26 mouse cellular contexts compared by ENCODE assay signal in the genomic region with DNA sequence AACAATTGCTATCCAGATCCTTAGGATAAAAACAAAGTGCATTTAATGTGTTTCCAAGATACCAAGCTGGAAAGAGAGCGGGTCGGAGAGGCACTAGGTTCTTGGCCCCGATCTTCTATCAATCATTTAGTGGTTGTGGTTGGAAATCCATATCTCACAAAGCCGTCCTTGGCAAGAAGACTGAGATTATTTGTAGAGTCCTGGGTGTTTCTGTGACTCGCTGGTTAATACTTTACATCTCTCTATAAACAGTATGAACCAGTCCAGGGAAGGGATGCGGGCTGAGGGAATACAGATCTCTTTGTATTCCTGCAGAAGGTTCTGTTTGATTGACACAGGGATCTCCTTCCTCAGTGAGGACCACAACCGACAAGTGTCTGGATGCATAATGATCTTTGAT.
DNase-seq lines count a peak whose midpoint lies in the region; ATAC-seq and TF ChIP-seq lines count a peak whose summit lies in the region.
"Had no signal": no experiment of that assay in that cellular context is flagged by ENCODE, and none has a peak within 500 bp of the region (broad histone marks: within the 10 kb centered on the region; RNA-seq: fewer than 3 reads in every experiment).

No protein-coding gene starts in this region.

- no peaks in the 10 kb centered on the region for H3K27me3 ChIP-seq in kidney, adult 2 months (replicated peaks; ENCODE audit: control insufficient read depth, insufficient read depth, low read length)
- no peaks in the 10 kb centered on the region for H3K27me3 ChIP-seq in liver, postnatal 0 days (ENCODE audit: insufficient read depth, low read length)
- H3K27me3 ChIP-seq: embryonic facial prominence, embryonic 15.5 days; heart, embryonic 13.5 days had no signal

- H3K9me3 ChIP-seq in liver, postnatal 0 days (ENCODE audit: low read length) = no peaks in the 10 kb centered on the region
- H3K9me3 ChIP-seq: embryonic facial prominence, embryonic 15.5 days; heart, embryonic 10.5 days; heart, embryonic 13.5 days had no signal

- H3K36me3 ChIP-seq in kidney, adult 2 months (ENCODE audit: control insufficient read depth, insufficient read depth, low read length) = no peaks in the 10 kb centered on the region
- no peaks in the 10 kb centered on the region for H3K36me3 ChIP-seq in liver, postnatal 0 days (replicated peaks; ENCODE audit: insufficient read depth, low read length)
- H3K36me3 ChIP-seq: embryonic facial prominence, embryonic 15.5 days; heart, embryonic 10.5 days; heart, embryonic 13.5 days had no signal

- 80% methylated on average over 7 of the region's 7 CpGs for WGBS in kidney, adult 2 months
- 54% methylated on average over 7 of the region's 7 CpGs for WGBS in liver, postnatal 0 days (ENCODE audit: insufficient replicate concordance)

- no peaks in the 10 kb centered on the region for H3K4me1 ChIP-seq in kidney, adult 2 months (ENCODE audit: control insufficient read depth, insufficient read depth, low read length)
- H3K4me1 ChIP-seq in liver, postnatal 0 days (ENCODE audit: insufficient read depth) = no peaks in the 10 kb centered on the region
- H3K4me1 ChIP-seq: embryonic facial prominence, embryonic 15.5 days; heart, embryonic 10.5 days; heart, embryonic 13.5 days had no signal

- TF ChIP-seq POLR2A in kidney, adult 2 months (IDR thresholded peaks at IDR 0.05; ENCODE audit: low read depth, low read length) = no peak

- ATAC-seq in liver, postnatal 0 days = peak; percentile 57
- ATAC-seq: forebrain, embryonic 14.5 days; forebrain, postnatal 0 days; hindbrain, postnatal 0 days; inflammation-experienced regulatory T-cells, adult 6 months had no signal

- no peak for TF ChIP-seq CTCF in kidney, adult 2 months (conservative IDR thresholded peaks at IDR 0.05; ENCODE audit: insufficient read depth, insufficient read length, low read depth, low read length)
- TF ChIP-seq CTCF in liver, postnatal 0 days (IDR thresholded peaks at IDR 0.05; ENCODE audit: low read depth) = no peak

- no peak for TF ChIP-seq EP300 in liver, postnatal 0 days (IDR thresholded peaks at IDR 0.05; ENCODE audit: low read depth)

- peak overlapping the region; percentile 29; the same call in 1 of the 2 replicates for H3K4me2 ChIP-seq in liver, postnatal 0 days (ENCODE audit: low read depth, low read length)
- H3K4me2 ChIP-seq: embryonic facial prominence, embryonic 15.5 days; heart, embryonic 13.5 days; hindbrain, embryonic 14.5 days had no signal

- no peak overlapping the region for H3K9ac ChIP-seq in liver, postnatal 0 days (replicated peaks)
- H3K9ac ChIP-seq: embryonic facial prominence, embryonic 15.5 days; forebrain, postnatal 0 days; heart, embryonic 13.5 days; hindbrain, embryonic 14.5 days had no signal

- H3K27ac ChIP-seq in kidney, adult 2 months (ENCODE audit: insufficient read depth, low read depth, low read length) = no peak overlapping the region
- peak overlapping the region; percentile 48; the same call in 1 of the 2 replicates for H3K27ac ChIP-seq in liver, postnatal 0 days (ENCODE audit: low read depth)
- H3K27ac ChIP-seq: embryonic facial prominence, embryonic 15.5 days; gastrocnemius, adult 2 months; heart, embryonic 10.5 days; heart, embryonic 13.5 days; hindbrain, embryonic 14.5 days; hindbrain, postnatal 0 days had no signal

- DNase-seq in kidney, adult 2 months = peak; percentile 14
- DNase-seq in kidney, postnatal 14 days = no peak
- DNase-seq in liver, postnatal 0 days = no peak
- DNase-seq in liver = no peak
- peak; percentile 14 for DNase-seq in Muller cell, postnatal 12 days (ENCODE audit: inconsistent ontology term)
- no peak for DNase-seq in spleen, adult 12 weeks (ENCODE audit: low spot score)
- DNase-seq: adrenal gland, adult 8-10 months; adrenal gland, postnatal 25 days; cerebellum, adult 11-12 months; cerebellum, adult 8-10 months; cerebellum, postnatal 10 days; cerebellum, postnatal 36 days; embryo, embryonic 11 days; forebrain, postnatal 0 days; gastrocnemius, adult 2 months; gastrocnemius, postnatal 14 days; heart, adult 18-20 months; heart, postnatal 14 days; heart, postnatal 4 days had no signal

- H3K4me3 ChIP-seq in kidney, adult 2 months (ENCODE audit: insufficient read depth, low read depth, low read length) = no peak overlapping the region
- H3K4me3 ChIP-seq in liver, postnatal 0 days (ENCODE audit: low read depth, low read length) = no peak overlapping the region; the same call in 1 of the 2 replicates
- H3K4me3 ChIP-seq: embryonic facial prominence, embryonic 15.5 days; gastrocnemius, adult 2 months; heart, embryonic 10.5 days; heart, embryonic 13.5 days had no signal

Comparison
In these comparisons a context has a peak if more than half of its experiments do, and no peak if none do; other contexts are left out.
1. DNase-seq: peak in kidney, adult 2 months (single experiment) and Muller cell, postnatal 12 days (single experiment); none in kidney, postnatal 14 days (single experiment), liver, postnatal 0 days (single experiment), liver (single experiment) and spleen, adult 12 weeks (single experiment).